Mouse (Mus musculus) lung, adult 2 months (tissue): ENCODE results near the gene Pcmt1.

Source experiments
- CTCF ChIP-seq: fragments of 200-500 bp; IDR thresholded peaks from 2 replicates; pipeline ENCODE4 v1.5.1; 2011; ENCODE audit warnings: mild to moderate bottlenecking, low read length, control low read depth; ENCODE audit not compliant: insufficient read depth
- POLR2A ChIP-seq: fragments of 200-500 bp; IDR thresholded peaks from 2 replicates; pipeline ENCODE4 v1.6.1; 2011; ENCODE audit warnings: low read depth, mild to moderate bottlenecking, control low read depth, low read length, borderline replicate concordance; ENCODE audit errors: extremely low read depth

- TF ChIP-seq POLR2A (no peak), CTCF (no peak)
These were observed 29.9 kb downstream of the Pcmt1 start for GRCm38 (mm10) chr10:7651057-7651456.
